Mouse (Mus musculus): ENCODE measurements around the gene Krr1.

DNA sequence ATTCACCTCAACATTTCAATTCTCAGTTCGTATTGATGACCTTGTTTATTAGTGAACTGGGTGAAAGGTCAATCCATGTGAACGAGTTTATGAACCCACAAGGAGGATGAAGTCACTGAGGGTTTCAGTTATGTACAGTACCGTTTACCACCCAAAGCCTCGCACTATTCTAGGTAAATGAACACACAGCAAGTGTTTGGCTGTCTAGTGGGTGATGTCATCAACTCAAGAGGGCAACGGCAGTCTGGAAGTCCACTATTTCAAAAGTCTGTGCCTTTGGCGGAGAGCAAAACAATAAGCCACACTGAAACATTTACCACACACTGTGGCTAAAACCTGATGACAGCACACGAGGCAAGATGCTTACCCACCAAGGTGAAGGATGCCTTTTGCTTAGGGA, 29.4 kb upstream of the Krr1 start:
- no peak for TF ChIP-seq POLR2A (IDR thresholded peaks at IDR 0.05; ENCODE audit: borderline replicate concordance, control insufficient read depth, low read depth, low read length)
- TF ChIP-seq CTCF (IDR thresholded peaks at IDR 0.05; ENCODE audit: control insufficient read depth, insufficient read depth, low read length) = no peak

Measured in bone marrow, adult 2 months (tissue).